Mouse (Mus musculus): ENCODE measurements around the gene Ubr4. TPM values are rescaled to one million over a fixed set of nuclear protein-coding genes. Genes with fewer than 3 reads are reported as not detected.
"Not testable (repeated sequence)": the region's sequence is repeated elsewhere in the genome, so short reads cannot be mapped to it uniquely, and the experiment has no call there.

Ubr4 gene
- total RNA-seq, 2 experiments from 2014 or later, result 176 to 185 TPM

GRCm38 (mm10) chr4:139521926-139522325 lies 169.5 kb downstream of the Ubr4 start:
- DNase-seq, result no peak
- intact Hi-C loops (cut with DNase I), result no loop called here

- intact Hi-C loops (cut with DNase I), result no loop called here
- DNase-seq, result peak; percentile 39
Measured at GRCm38 (mm10) chr4:139526475-139526874, 174.1 kb downstream of the Ubr4 start.

- DNase-seq; intact Hi-C loops (cut with DNase I): not testable (repeated sequence)
Measured at GRCm38 (mm10) chr4:139530248-139530647, 177.8 kb downstream of the Ubr4 start, which contains the start of gene Iffo2. Iffo2 (plus strand) TSS chr4:139530548.

GRCm38 (mm10) chr4:139532081-139532480 lies 179.7 kb downstream of the Ubr4 start:
- intact Hi-C loops (cut with DNase I), result no loop called here
- no peak for DNase-seq

GRCm38 (mm10) chr4:139535127-139535695 lies 182.8 kb downstream of the Ubr4 start:
- intact Hi-C loops (cut with DNase I), result no loop called here
- DNase-seq, result no peak

GRCm38 (mm10) chr4:139535719-139536118 lies 183.3 kb downstream of the Ubr4 start:
- intact Hi-C loops (cut with DNase I), result no loop called here
- DNase-seq, result no peak

GRCm38 (mm10) chr4:139536706-139537105 lies 184.3 kb downstream of the Ubr4 start:
- intact Hi-C loops (cut with DNase I), result no loop called here
- peak; percentile 33 for DNase-seq

Small RNAs within 50 kb of the gene (microRNA-seq; reads per million reads assigned to microRNA genes)
- gene Gm24245 (not detected), gene Gm25732 (not detected)

Other genes starting within 250 kb of the Ubr4 start
- 100 to 1,000 TPM; 184 TPM for gene Minos1, start 221.5 kb upstream of the Ubr4 start, total RNA-seq (2021)
- 100 to 1,000 TPM; 298 to 302 TPM for gene Capzb, start 159.7 kb upstream of the Ubr4 start, total RNA-seq (2021)
- 10 to 100 TPM; 12.7 to 12.9 TPM for gene Pqlc2, start 41.9 kb upstream of the Ubr4 start, total RNA-seq (2021)
- 10 to 100 TPM; 24.9 to 26.4 TPM for gene Akr7a5, start 41.9 kb upstream of the Ubr4 start, total RNA-seq (2021)
- 10 to 100 TPM; 60.1 to 65.3 TPM for gene Mrto4, start within 50 bp of the Ubr4 start, total RNA-seq (2021)
- 10 to 100 TPM; 70.7 to 80.4 TPM for gene Emc1, start within 50 bp of the Ubr4 start, total RNA-seq (2021)
- 10 to 100 TPM; 24.2 to 26.3 TPM for gene Iffo2, start 177.9 kb downstream of the Ubr4 start, total RNA-seq (2021)